Mouse (Mus musculus) small intestine, adult 2 months (tissue): Measurements from ENCODE around the gene Eno3. TPM values are rescaled to one million over a fixed set of nuclear protein-coding genes. Genes with fewer than 3 reads are reported as not detected.

ENCODE experiments used
- H3K27ac ChIP-seq: fragments of 200-500 bp; 2 replicates; pipeline ENCODE4 v1.5.1; 2012; ENCODE audit warnings: low read depth, low read length, control low read depth, inconsistent platforms; ENCODE audit not compliant: insufficient read depth
- H3K27me3 ChIP-seq: fragments of 200-500 bp; 2 replicates; pipeline ENCODE4 v1.6.1; 2012; ENCODE audit warnings: mild to moderate bottlenecking, moderate library complexity, low read length, inconsistent platforms; ENCODE audit not compliant: control insufficient read depth, insufficient read depth
- H3K36me3 ChIP-seq: fragments of 200-500 bp; 2 replicates; pipeline ENCODE4 v1.6.1; 2012; ENCODE audit warnings: mild to moderate bottlenecking, low read length, control low read depth, inconsistent platforms; ENCODE audit not compliant: control insufficient read depth, insufficient read depth
- H3K4me1 ChIP-seq: fragments of 200-500 bp; 2 replicates; pipeline ENCODE4 v1.6.1; 2012; ENCODE audit warnings: low read length, inconsistent platforms, mixed read lengths; ENCODE audit not compliant: control insufficient read depth, insufficient read depth, insufficient read length
- H3K4me3 ChIP-seq: fragments of 200-500 bp; 2 replicates; pipeline ENCODE4 v1.5.1; 2012; ENCODE audit warnings: low read depth, mild to moderate bottlenecking, control low read depth, inconsistent platforms, low read length, moderate library complexity
- CTCF ChIP-seq: fragments of 200-500 bp; IDR thresholded peaks from 2 replicates; pipeline ENCODE4 v1.5.1; 2012; ENCODE audit warnings: low read depth, mild to moderate bottlenecking, control low read depth, inconsistent platforms, low read length, moderate library complexity, mixed read lengths; ENCODE audit not compliant: insufficient replicate concordance, insufficient read length; ENCODE audit errors: extremely low read depth
- POLR2A ChIP-seq: fragments of 200-500 bp; IDR thresholded peaks from 2 replicates; pipeline ENCODE4 v1.6.1; 2012; ENCODE audit warnings: low read depth, mild to moderate bottlenecking, control low read depth, inconsistent platforms, low read length, moderate library complexity
- WGBS: fragments of 180-500 bp; shearing (Covaris S2); methylation state at CpG from one replicate; pipeline ENCODE4 v1.1.7; 2018; 5-methylcytosine and 5-hydroxymethylcytosine counted together
- polyA plus RNA-seq: library from polyadenylated mRNA; depleted of rRNA; stranded (reverse); fragments of >200 nt; gene quantifications from 2 replicates; pipeline ENCODE4 v1.2.3, GENCODE M21; 2012

The Eno3 gene
- polyA plus RNA-seq, 1 experiment: 12.7 TPM

GRCm38 (mm10) chr11:70667271-70668150 lies 10.5 kb downstream of the Eno3 start:
- Histone ChIP-seq H3K4me1 (peaks cover 4% of the 10 kb centered on the region; the same call in 1 of the 2 replicates), H3K4me3 (no peak overlapping the region), H3K27me3 (no peaks in the 10 kb centered on the region), H3K36me3 (peaks cover 37% of the 10 kb centered on the region), H3K27ac (peak overlapping the region; percentile 6; the same call in 1 of the 2 replicates)
- 59% methylated on average over 14 of the region's 14 CpGs for WGBS
- TF ChIP-seq POLR2A (no peak), CTCF (no peak)

GRCm38 (mm10) chr11:70668335-70668770 lies 11.4 kb downstream of the Eno3 start:
- H3K27ac ChIP-seq: peak overlapping the region; percentile 90
- TF ChIP-seq POLR2A (peak; percentile 36; the same call in 1 of the 2 replicates), CTCF (no peak)
- H3K27me3 ChIP-seq: no peaks in the 10 kb centered on the region
- peak overlapping the region; percentile 84 for H3K4me3 ChIP-seq
- peaks cover 33% of the 10 kb centered on the region for H3K36me3 ChIP-seq
- peaks cover 4% of the 10 kb centered on the region; the same call in 1 of the 2 replicates for H3K4me1 ChIP-seq
- under 1% methylated on average over 15 of the region's 15 CpGs for WGBS

- Histone ChIP-seq H3K27me3 (no peaks in the 10 kb centered on the region), H3K27ac (peak within 1 kb of the TSS; percentile 96), H3K4me1 (peaks cover 4% of the 10 kb centered on the region; the same call in 1 of the 2 replicates), H3K36me3 (peaks cover 34% of the 10 kb centered on the region), H3K4me3 (peak within 1 kb of the TSS; percentile 84)
- WGBS: under 1% methylated on average over 44 of the region's 44 CpGs
- peak; percentile 42 for TF ChIP-seq POLR2A
- no peak for TF ChIP-seq CTCF
Observed at GRCm38 (mm10) chr11:70668771-70669505, 11.9 kb downstream of the Eno3 start, which contains the start of gene Spag7. Spag7 (minus strand) TSS chr11:70669416.

- peaks cover 4% of the 10 kb centered on the region; the same call in 1 of the 2 replicates for H3K4me1 ChIP-seq
- peak overlapping the region; percentile 84 for H3K4me3 ChIP-seq
- H3K27me3 ChIP-seq: no peaks in the 10 kb centered on the region
- TF ChIP-seq CTCF (peak; percentile 43; the same call in 1 of the 2 replicates), POLR2A (no peak)
- peaks cover 34% of the 10 kb centered on the region for H3K36me3 ChIP-seq
- H3K27ac ChIP-seq: peak overlapping the region; percentile 96
- WGBS: 1% methylated on average over 31 of the region's 31 CpGs
Observed at GRCm38 (mm10) chr11:70669582-70670345, 12.8 kb downstream of the Eno3 start.

- Histone ChIP-seq H3K36me3 (peaks cover 33% of the 10 kb centered on the region), H3K4me1 (peaks cover 6% of the 10 kb centered on the region), H3K4me3 (peak overlapping the region; percentile 84; the same call in 1 of the 2 replicates), H3K27ac (peak overlapping the region; percentile 96; the same call in 1 of the 2 replicates), H3K27me3 (no peaks in the 10 kb centered on the region)
- WGBS: 73% methylated on average over 14 of the region's 14 CpGs
- TF ChIP-seq POLR2A: no peak
- no peak for TF ChIP-seq CTCF
Observed at GRCm38 (mm10) chr11:70670483-70670882, 13.5 kb downstream of the Eno3 start.

- 81% methylated on average over 16 of the region's 16 CpGs for WGBS
- Histone ChIP-seq H3K4me3 (no peak overlapping the region), H3K27ac (no peak overlapping the region), H3K27me3 (no peaks in the 10 kb centered on the region), H3K4me1 (peaks cover 7% of the 10 kb centered on the region), H3K36me3 (peaks cover 43% of the 10 kb centered on the region)
- TF ChIP-seq POLR2A: no peak
- TF ChIP-seq CTCF: no peak
Observed at GRCm38 (mm10) chr11:70671333-70672047, 14.5 kb downstream of the Eno3 start.
